Mouse (Mus musculus) ZHBTc4 (cell line): ENCODE measurements around the gene Trp63.

Source experiments
- DNase-seq: peaks from one replicate; pipeline ENCODE4 v3.0.0-alpha.2; 2011; ENCODE audit warnings: low read depth, low spot score

Trp63 gene

GRCm38 (mm10) chr16:25683531-25684248 lies at the start of gene Trp63:
Trp63 (plus strand) TSS chr16:25683763.
- DNase-seq = no peak

- peak; percentile 59 for DNase-seq
These were observed 38.8 kb upstream of the Trp63 start for GRCm38 (mm10) chr16:25644716-25645115.

DNA sequence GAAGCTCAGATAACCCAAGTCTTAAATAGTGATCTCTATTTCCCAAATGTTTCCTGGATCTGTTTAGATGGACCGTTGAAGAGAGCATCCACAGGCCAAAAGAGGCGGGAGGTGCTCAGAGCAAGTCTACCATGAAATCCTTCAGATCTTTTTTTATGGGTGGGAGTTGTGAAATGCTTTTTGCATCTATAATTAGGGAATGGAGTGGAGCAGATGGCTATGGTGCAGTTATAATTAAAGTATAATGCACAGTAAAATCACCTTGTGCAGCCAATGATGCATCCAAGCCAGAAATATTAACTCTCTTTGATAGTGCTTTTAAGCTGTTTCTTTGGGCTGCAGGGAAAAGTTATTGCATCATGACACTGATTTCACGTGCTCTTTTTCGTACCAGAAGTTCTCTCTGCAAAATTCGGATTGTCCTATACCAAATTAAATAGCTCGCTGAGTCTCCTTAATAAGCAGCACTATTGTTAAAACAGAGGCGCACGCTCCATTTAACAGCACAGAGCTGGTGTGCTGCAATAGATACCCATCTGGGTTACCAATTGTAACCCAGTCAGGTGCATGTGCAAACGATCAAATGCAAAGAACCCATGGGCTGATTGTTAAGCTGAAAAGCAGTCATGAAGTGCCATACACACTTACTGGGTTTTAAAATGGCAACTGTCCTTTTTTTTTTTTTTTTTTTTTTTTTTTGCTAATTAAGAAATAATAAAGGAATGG lies 22.9 kb upstream of the Trp63 start:
- no peak for DNase-seq

DNA sequence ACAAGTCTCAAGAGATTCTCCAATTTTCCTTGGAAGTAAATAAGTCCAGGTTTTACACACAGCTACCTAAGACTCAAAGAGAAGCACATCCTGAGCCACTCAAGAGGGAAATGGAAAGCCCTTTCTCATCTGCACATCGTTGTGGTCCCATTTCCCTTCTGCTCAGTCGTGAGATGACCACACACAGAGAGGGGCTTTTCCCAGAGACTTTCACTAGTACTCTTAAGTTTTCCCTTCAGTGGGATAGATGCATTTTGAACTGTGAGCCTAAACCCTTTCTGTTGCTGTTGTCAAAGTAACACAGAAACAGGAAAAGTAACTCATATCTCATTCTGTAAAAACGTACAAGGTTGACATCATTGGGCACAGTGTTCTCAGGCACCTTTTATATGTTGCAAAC lies 20.4 kb upstream of the Trp63 start:
- DNase-seq = no peak

GRCm38 (mm10) chr16:25673861-25674440 lies 9.6 kb upstream of the Trp63 start:
- no peak for DNase-seq

DNA sequence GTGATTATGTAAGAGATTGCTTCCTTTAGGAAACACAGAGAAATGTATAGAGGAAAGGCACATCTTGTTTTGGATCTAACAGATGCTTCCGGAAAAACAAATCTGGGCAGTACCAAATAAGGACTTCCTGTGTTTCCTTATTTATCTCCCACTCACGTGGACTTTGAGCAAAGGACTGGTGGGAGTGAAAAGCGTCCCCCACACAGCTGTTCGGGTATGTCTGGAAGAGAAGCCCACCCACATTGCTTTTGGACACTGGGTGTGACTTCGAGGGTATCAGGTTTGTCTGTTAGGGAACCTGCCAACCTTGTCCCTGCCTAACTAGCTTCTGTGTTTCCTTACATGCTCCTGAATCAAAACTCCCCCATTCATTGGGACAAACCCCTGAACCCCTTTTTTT lies 3.2 kb upstream of the Trp63 start:
- no peak for DNase-seq

GRCm38 (mm10) chr16:25682533-25682932 lies 1.0 kb upstream of the Trp63 start:
- DNase-seq = no peak

DNA sequence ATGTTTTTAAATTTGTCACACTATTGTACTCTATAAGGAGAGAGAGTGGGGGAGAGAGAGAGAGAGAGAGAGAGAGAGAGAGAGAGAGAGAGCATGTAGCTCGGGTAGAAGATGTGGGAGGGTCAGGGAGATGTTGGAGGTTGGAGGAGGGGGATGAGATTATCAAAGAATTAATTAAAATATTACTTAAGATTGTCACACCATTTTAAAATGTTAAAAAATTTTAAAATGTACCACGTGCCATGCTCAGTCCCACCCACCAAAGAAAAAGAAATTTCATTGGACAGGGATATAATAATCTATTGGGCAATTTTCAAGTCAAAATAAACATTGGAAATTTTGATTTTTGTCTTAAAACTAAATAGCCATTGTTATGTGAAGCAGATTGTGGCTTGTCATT lies 1.0 kb downstream of the Trp63 start:
- DNase-seq = no peak

DNA sequence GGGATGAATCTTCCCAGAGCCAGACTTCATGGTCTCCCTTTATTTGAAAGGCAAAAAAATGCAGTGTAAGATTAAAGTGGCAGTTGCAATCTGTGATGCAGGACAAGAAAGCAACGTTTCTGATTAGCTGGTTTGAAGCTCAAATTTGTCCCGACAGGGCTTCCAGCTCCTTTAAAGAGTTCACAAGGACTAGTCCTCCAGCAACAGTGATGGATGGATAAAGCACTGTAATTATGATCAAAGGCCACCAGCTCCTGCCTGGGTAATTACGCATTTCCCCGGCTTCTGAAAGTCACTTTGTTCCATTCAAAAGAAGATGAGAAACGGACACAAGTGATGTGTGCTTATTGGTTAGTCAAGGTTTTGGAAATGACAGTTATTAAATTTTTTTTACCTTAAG lies 7.0 kb downstream of the Trp63 start:
- DNase-seq = no peak

DNA sequence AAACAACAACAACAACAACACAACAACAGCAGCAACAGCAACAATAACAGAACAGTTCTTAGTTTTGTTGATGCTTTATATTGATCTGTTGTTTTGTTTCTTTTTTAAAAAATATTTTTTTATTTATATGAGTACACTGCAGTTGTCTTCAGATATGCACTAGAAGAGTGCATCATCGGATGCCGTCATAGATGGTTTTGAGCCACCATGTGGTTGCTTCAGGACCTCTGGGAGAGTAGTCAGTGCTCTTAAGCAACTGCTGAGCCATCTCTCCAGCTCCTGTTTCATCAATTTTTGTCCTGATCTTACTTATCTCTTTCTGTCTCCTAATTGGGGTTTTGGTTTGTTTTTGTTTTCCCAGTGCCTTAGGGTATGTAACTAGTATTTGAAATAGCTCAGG lies 17.7 kb downstream of the Trp63 start:
- DNase-seq = no peak

DNA sequence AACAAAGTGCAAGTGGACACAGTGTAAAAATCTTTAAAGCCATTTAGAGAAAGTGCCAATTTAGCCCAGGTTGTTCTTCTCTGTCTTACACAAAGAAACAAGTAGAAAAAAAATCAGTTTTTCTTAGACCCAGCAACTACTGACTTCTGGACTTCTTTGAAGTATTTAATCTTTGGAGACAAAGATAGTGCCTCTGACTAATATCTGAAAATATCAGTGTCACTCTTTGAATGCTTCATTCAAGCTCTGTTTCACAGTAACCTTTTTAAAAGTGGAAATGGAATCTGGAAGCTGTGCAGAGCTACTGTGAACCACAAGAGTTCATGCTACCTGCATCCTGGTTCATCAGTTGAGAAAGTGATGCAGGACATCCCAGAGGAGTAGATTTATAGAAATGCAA lies 22.7 kb downstream of the Trp63 start:
- no peak for DNase-seq

DNA sequence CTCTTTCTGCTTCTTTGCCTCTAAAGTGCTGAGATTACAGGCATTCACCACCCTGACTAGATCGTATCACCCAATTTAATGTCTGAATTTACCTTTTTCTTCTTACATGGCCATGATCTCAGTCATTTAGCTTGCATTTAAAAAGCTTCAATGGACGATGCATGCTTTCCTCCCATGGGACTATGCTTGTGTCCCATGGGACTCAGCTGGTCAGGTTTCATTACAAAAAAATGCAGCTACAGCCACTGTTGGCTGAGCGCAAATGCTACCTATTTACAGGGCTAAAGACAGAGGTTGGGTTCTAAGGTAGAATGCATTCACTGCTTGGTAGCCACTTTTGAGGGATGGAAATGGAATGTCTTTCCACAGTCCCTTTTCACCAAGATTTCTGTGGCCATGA lies 32.2 kb downstream of the Trp63 start:
- DNase-seq = no peak

- no peak for DNase-seq
These were observed 39.6 kb downstream of the Trp63 start for GRCm38 (mm10) chr16:25723131-25723530.

- DNase-seq = no peak
These were observed 43.4 kb downstream of the Trp63 start for GRCm38 (mm10) chr16:25727001-25727400.

- DNase-seq = no peak
These were observed 44.5 kb downstream of the Trp63 start for GRCm38 (mm10) chr16:25727957-25728506.

DNA sequence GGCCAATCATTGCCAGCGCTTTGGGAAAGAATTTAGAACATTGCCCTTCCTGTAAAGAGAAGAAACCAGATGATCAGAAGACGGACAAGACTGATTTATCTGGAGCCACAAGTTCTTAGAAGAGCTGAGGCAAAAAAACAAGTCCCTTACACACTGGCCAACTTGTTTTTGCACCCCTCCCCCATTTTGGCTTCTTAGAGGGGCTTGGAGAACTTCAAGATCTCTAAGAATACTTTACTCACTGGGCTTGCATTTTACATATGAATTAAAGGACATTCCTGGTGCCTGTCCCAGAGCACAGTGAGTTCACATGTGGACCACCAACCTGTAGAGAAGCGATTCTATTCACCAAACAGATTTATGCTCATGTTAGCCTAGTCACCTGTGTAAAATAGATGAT lies 53.3 kb downstream of the Trp63 start:
- DNase-seq = peak; percentile 15

DNA sequence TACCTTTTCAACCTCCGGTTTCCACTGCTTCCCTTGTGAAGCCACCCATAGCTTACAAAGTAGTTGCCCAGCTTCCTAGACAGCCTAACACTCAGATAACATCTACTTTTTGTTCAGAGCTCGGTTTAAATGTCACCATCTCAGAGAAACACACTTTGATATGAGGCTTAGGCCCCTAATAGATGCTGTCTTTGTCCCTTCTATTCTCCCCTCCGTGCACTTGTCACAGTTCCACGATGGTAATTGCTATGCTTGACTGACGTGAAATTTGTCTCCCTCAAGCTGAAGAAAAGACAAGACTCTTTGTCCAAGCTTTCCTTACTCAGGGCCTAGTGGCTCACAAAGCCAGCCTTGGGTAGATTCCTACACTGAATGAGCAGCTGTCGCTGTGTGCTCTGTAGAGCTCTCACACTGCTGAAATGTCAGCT lies 54.1 kb downstream of the Trp63 start:
- DNase-seq = no peak

- peak; percentile 77 for DNase-seq
These were observed 63.2 kb downstream of the Trp63 start for GRCm38 (mm10) chr16:25746807-25747206.

DNA sequence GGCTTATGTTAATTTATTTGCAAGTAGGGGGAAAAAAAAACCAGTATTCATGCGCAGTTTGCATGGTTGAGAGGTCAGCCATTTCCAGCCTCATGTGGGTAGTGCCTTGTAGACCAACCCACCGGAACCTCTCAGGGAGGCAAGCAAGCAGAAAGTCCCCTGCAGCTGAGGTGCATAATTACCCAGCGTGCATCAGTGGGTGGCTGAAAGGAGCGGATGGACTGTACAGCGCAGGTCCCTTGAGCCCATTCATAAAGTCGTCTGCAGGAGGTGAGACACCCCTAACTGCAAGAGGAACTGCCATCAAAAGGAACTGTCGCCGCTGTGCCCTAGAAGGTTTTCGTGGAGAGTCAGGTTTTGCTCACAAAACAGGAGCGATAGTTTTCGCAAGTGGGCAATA lies 68.3 kb downstream of the Trp63 start:
- DNase-seq = no peak

GRCm38 (mm10) chr16:25758108-25758507 lies 74.5 kb downstream of the Trp63 start:
- no peak for DNase-seq

GRCm38 (mm10) chr16:25765549-25765948 lies 82.0 kb downstream of the Trp63 start:
- no peak for DNase-seq

- no peak for DNase-seq
These were observed 91.0 kb downstream of the Trp63 start for GRCm38 (mm10) chr16:25774611-25775010.

DNA sequence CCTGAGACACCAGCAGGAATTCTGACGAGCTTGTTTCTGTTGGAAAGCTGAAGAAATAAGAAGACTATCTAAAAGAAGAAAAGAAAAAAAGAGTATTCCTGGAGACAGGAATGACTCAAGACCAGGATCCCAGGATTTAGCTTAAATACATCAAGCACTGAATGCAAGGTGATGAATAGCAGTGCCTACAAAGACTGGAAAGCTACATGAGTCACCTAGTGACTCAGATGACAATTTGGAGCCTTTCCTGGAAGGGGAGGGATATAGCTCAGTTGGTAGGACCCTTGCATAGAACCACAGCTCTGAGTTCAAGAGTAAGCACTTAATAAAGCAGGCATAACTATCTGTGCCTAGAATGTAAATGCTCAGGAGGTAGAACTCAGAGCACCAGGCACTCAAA lies 93.9 kb downstream of the Trp63 start:
- DNase-seq = no peak
